In the genomic region with DNA sequence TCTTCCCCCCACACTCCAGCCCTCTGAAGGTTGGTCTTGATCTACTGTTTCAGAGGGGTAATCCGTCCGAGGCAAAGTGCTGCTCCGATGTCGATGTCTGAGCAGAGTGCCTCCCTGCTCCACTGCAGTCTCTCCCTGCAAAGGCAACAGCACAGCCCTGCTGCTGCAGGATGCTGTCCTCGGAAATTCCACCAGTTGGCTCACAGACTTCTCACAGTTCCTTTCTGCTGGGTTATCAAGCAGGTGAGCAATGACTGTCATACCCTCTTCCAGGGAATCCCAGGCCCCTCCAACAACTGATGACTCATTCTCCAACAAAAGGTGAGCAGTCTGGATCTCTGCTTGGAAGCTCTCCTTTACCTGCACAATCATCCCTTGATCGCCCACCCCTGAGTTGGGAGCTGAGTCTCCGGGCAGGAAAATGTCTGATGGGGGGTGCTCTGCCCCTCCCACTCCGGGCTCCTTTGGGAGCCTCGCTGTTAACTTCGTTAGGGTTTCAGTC, we compare ENCODE assay signal across 8 mouse cellular contexts.
DNase-seq lines count a peak whose midpoint lies in the region; ATAC-seq lines count a peak whose summit lies in the region.

No protein-coding gene starts in this region.

- H3K9ac ChIP-seq in heart, embryonic 15.5 days: 0 out of 2 replicates have a peak overlapping the region, but pooled peaks have one; percentile 7
- peak overlapping the region; percentile 56 for H3K9ac ChIP-seq in forebrain, embryonic 12.5 days
- peak overlapping the region; percentile 27; the same call in 1 of the 2 replicates for H3K9ac ChIP-seq in limb, embryonic 13.5 days

- H3K4me2 ChIP-seq in heart, embryonic 15.5 days: peak overlapping the region; percentile 47
- H3K4me2 ChIP-seq in forebrain, embryonic 12.5 days: peak overlapping the region; percentile 59
- peak overlapping the region; percentile 60 for H3K4me2 ChIP-seq in limb, embryonic 13.5 days (replicated peaks)

- no peaks in the 10 kb centered on the region for H3K36me3 ChIP-seq in heart, embryonic 15.5 days
- H3K36me3 ChIP-seq in forebrain, embryonic 12.5 days (replicated peaks): no peaks in the 10 kb centered on the region; the same call in 1 of the 2 replicates
- H3K36me3 ChIP-seq in limb, embryonic 13.5 days: no peaks in the 10 kb centered on the region

- H3K4me1 ChIP-seq in heart, embryonic 15.5 days (replicated peaks): peaks cover 34% of the 10 kb centered on the region
- H3K4me1 ChIP-seq in forebrain, embryonic 12.5 days: peaks cover 53% of the 10 kb centered on the region
- H3K4me1 ChIP-seq in limb, embryonic 13.5 days: peaks cover 36% of the 10 kb centered on the region

- no peak; the same call in 1 of the 2 replicates for ATAC-seq in heart, embryonic 15.5 days (replicated peaks; ENCODE audit: insufficient number of reproducible peaks, insufficient read depth, low FRiP score, low read depth)
- peak; percentile 21; the same call in 1 of the 2 replicates for ATAC-seq in forebrain, embryonic 12.5 days (ENCODE audit: low FRiP score)
- peak; percentile 49; the same call in 1 of the 2 replicates for ATAC-seq in limb, embryonic 13.5 days (ENCODE audit: low FRiP score, low read depth)

- WGBS in heart, embryonic 15.5 days: 41% methylated on average over 10 of the region's 10 CpGs
- 31% methylated on average over 10 of the region's 10 CpGs for WGBS in forebrain, embryonic 12.5 days
- WGBS in limb, embryonic 13.5 days: 44% methylated on average over 10 of the region's 10 CpGs

- DNase-seq in heart, postnatal 4 days: no peak
- DNase-seq in cerebellum, adult 11-12 months: peak; percentile 59
- no peak for DNase-seq in embryo, embryonic 10.5 days (ENCODE audit: low spot score)
- DNase-seq in embryo, embryonic 10 days (ENCODE audit: low spot score): no peak
- no peak for DNase-seq in kidney, postnatal 10 days

- H3K27me3 ChIP-seq in heart, embryonic 15.5 days: no peaks in the 10 kb centered on the region
- H3K27me3 ChIP-seq in forebrain, embryonic 12.5 days: no peaks in the 10 kb centered on the region
- H3K27me3 ChIP-seq in limb, embryonic 13.5 days: no peaks in the 10 kb centered on the region

- H3K4me3 ChIP-seq in heart, embryonic 15.5 days: peak overlapping the region; percentile 16; the same call in 1 of the 2 replicates
- H3K4me3 ChIP-seq in forebrain, embryonic 12.5 days (replicated peaks): peak overlapping the region; percentile 33
- H3K4me3 ChIP-seq in limb, embryonic 13.5 days: peak overlapping the region; percentile 34

- no peaks in the 10 kb centered on the region for H3K9me3 ChIP-seq in heart, embryonic 15.5 days (replicated peaks)
- no peaks in the 10 kb centered on the region for H3K9me3 ChIP-seq in forebrain, embryonic 12.5 days
- no peaks in the 10 kb centered on the region for H3K9me3 ChIP-seq in limb, embryonic 13.5 days

- peak overlapping the region; percentile 8; the same call in 1 of the 2 replicates for H3K27ac ChIP-seq in heart, embryonic 15.5 days
- peak overlapping the region; percentile 79; the same call in 1 of the 2 replicates for H3K27ac ChIP-seq in forebrain, embryonic 12.5 days
- 0 out of 2 replicates have a peak overlapping the region, but pooled peaks have one; percentile 3 for H3K27ac ChIP-seq in limb, embryonic 13.5 days

Comparison
In these comparisons a context has a peak if more than half of its experiments do, and no peak if none do; other contexts are left out.
1. H3K27ac ChIP-seq: peak in every context shown above with its lines; median percentile 79 in forebrain, embryonic 12.5 days; 8 in heart, embryonic 15.5 days; 3 in limb, embryonic 13.5 days.